Mouse (Mus musculus) thymus, adult 2 months (tissue): ENCODE results near the gene Gpr173. TPM values are rescaled to one million over a fixed set of nuclear protein-coding genes. Genes with fewer than 3 reads are reported as not detected.
A peak's percentile ranks its signal among the peaks of the same experiment; 100 is the strongest.

Source experiments
- DNase-seq: peaks from one replicate; pipeline ENCODE4 v3.0.0; 2021
- H3K27ac ChIP-seq: fragments of 200-500 bp; 2 replicates; pipeline ENCODE4 v1.5.1; 2012; ENCODE audit warnings: low read length, control low read depth; ENCODE audit not compliant: control insufficient read depth, insufficient read depth
- H3K27me3 ChIP-seq: fragments of 200-500 bp; 2 replicates; pipeline ENCODE4 v1.6.1; 2012; ENCODE audit warnings: mild to moderate bottlenecking, low read length, moderate library complexity, mixed read lengths; ENCODE audit not compliant: control insufficient read depth, insufficient read depth
- H3K36me3 ChIP-seq: fragments of 200-500 bp; 2 replicates; pipeline ENCODE4 v1.6.1; 2012; ENCODE audit warnings: mild to moderate bottlenecking, low read length, moderate library complexity; ENCODE audit not compliant: control insufficient read depth, insufficient read depth
- H3K4me1 ChIP-seq: fragments of 200-500 bp; replicated peaks from 2 replicates; pipeline ENCODE4 v1.6.1; 2012; ENCODE audit warnings: low read length; ENCODE audit not compliant: control insufficient read depth, insufficient read depth
- H3K4me3 ChIP-seq: fragments of 200-500 bp; 2 replicates; pipeline ENCODE4 v1.5.1; 2012; ENCODE audit warnings: mild to moderate bottlenecking, low read length, control low read depth, moderate library complexity; ENCODE audit not compliant: control insufficient read depth, insufficient read depth
- CTCF ChIP-seq: fragments of 200-500 bp; IDR thresholded peaks from 2 replicates; pipeline ENCODE4 v1.5.1; 2012; ENCODE audit warnings: mild to moderate bottlenecking, control low read depth, low read length, moderate library complexity, borderline replicate concordance; ENCODE audit not compliant: control insufficient read depth, poor library complexity, insufficient read depth; ENCODE audit errors: extremely low read depth
- POLR2A ChIP-seq: fragments of 200-500 bp; IDR thresholded peaks from 2 replicates; pipeline ENCODE4 v1.6.1; 2012; ENCODE audit warnings: mild to moderate bottlenecking, low read length, control low read depth, moderate library complexity; ENCODE audit not compliant: control insufficient read depth, poor library complexity, insufficient read depth; ENCODE audit errors: extremely low read depth
- WGBS: fragments of 180-500 bp; shearing (Covaris S2); methylation state at CpG from one replicate; pipeline ENCODE4 v1.1.7; 2018; 5-methylcytosine and 5-hydroxymethylcytosine counted together
- polyA plus RNA-seq: library from polyadenylated mRNA; depleted of rRNA; stranded (reverse); fragments of >200 nt; gene quantifications from 2 replicates; pipeline ENCODE4 v1.2.3, GENCODE M21; 2012; rRNA removed

Gpr173 gene
- 0.31 and 1.1 TPM in 2 replicates for polyA plus RNA-seq

DNA sequence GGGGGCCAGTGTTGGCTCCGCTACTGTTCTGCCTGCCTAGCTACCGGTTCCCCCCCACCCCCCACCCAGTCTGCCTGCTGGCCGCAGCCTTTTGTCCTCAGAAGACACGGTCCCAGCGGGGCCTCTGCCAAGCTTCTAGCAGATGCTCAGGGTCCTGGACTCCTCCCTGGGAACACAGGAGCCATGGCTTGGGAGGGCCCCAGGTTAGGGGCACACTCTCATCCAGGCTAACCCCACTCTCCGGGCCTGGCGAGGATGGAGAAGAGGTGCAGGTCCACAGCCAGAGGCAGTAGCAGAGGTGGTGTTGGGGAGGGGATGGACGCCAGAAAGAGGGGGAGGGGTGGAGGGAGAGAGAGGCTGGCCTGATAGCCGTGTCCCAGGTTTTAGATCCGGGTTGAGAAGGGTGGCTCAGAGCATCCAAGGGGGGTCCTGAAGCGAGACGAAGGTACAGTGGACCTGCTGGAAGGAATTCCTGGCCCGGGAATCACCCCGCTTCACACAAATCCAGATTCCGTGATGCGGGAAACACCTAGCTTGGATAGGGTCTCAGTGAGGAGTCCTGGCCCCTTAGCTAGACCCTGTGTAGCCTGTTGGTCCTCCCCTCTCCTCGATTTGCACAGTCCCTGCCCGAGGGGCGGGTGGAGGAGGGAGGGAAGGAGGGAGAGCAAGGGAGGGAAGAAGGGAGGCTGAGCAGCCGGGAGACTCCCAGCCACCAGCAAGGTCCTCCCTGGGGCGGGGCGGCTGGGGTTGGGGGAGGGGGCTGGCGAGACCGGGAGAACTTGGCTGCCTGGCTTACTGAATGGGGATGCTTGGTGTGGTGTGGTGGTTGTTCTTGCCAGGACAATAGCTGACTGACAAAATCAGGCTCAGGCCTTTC, at the start of gene Gpr173:
TSS of gene Gpr173 (minus strand) at position 308 of the 877 bp plus-strand sequence.
- no peak for DNase-seq
- Histone ChIP-seq H3K27ac (no peak within 1 kb of the TSS), H3K4me1 (no peaks in the 10 kb centered on the region), H3K27me3 (no peaks in the 10 kb centered on the region), H3K36me3 (no peaks in the 10 kb centered on the region), H3K4me3 (no peak within 1 kb of the TSS)
- 43% methylated on average over 20 of the region's 24 CpGs for WGBS
- TF ChIP-seq POLR2A (no peak), CTCF (no peak)

GRCm38 (mm10) chrX:152403251-152403650, 34.7 kb upstream of the Gpr173 start:
- TF ChIP-seq CTCF (no peak), POLR2A (no peak)
- H3K36me3 ChIP-seq, result no peaks in the 10 kb centered on the region
- WGBS, result 92% methylated on average over 1 of the region's 1 CpGs
- H3K27ac ChIP-seq, result no peak overlapping the region
- H3K4me1 ChIP-seq, result no peaks in the 10 kb centered on the region
- no peak overlapping the region for H3K4me3 ChIP-seq
- no peaks in the 10 kb centered on the region for H3K27me3 ChIP-seq
- no peak for DNase-seq

GRCm38 (mm10) chrX:152400096-152400495, 31.6 kb upstream of the Gpr173 start:
- Histone ChIP-seq H3K4me3 (no peak overlapping the region), H3K27ac (no peak overlapping the region), H3K4me1 (no peaks in the 10 kb centered on the region), H3K27me3 (no peaks in the 10 kb centered on the region), H3K36me3 (no peaks in the 10 kb centered on the region)
- TF ChIP-seq CTCF (no peak), POLR2A (no peak)
- 83% methylated on average over 2 of the region's 2 CpGs for whole genome bisulfite sequencing
- no peak for DNase-seq

DNA sequence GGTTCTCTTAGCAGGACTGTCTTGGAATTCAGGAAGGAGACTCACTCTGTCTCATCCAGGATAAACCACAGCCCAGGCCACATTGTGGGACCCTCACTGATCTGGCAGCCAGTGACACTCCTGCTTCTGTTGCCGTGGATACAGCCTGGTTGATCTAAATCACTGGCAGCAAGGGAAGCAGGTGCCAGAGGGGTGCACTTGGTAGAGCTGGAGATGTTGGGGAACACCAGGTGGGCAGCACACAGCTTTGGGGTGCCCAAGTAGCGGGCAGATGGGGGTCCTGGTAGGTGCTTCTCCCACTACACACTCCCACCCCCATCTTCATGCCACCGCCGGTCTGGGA, 479 bp downstream of the Gpr173 start:
- Histone ChIP-seq H3K27me3 (no peaks in the 10 kb centered on the region), H3K36me3 (no peaks in the 10 kb centered on the region), H3K27ac (no peak overlapping the region), H3K4me3 (no peak overlapping the region), H3K4me1 (no peaks in the 10 kb centered on the region)
- no peak for DNase-seq
- no peak for TF ChIP-seq CTCF
- 53% methylated on average over 3 of the region's 4 CpGs for WGBS

DNA sequence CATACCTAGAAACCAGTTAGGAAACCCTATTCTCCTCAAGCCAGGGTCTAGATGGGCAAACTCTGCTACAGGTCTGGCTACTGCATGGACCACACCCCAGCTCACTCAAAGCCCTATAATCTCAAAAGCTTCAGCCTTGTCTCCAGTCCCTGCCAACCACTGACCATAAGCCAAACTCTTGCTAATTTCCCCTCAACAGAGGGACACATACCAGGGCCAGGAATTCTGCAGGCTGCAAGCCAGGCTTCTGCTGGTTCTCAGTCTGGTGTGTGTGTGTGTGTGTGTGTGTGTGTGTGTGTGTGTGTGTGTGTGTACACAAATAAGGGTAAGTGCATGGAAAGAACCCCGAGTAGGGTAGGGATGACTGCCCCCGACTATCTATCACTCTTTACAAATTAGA, 2.1 kb downstream of the Gpr173 start:
- H3K36me3 ChIP-seq, result no peaks in the 10 kb centered on the region
- WGBS, result 65% methylated on average over 2 of the region's 2 CpGs
- no peak for DNase-seq
- no peak overlapping the region for H3K4me3 ChIP-seq
- no peaks in the 10 kb centered on the region for H3K27me3 ChIP-seq
- no peak for TF ChIP-seq CTCF
- no peak for TF ChIP-seq POLR2A
- no peaks in the 10 kb centered on the region for H3K4me1 ChIP-seq
- H3K27ac ChIP-seq, result no peak overlapping the region

GRCm38 (mm10) chrX:152352553-152353153, 15.9 kb downstream of the Gpr173 start:
- Histone ChIP-seq H3K27me3 (no peaks in the 10 kb centered on the region), H3K27ac (no peak overlapping the region), H3K36me3 (no peaks in the 10 kb centered on the region), H3K4me1 (no peaks in the 10 kb centered on the region), H3K4me3 (no peak overlapping the region)
- no peak for TF ChIP-seq CTCF
- TF ChIP-seq POLR2A, result no peak
- DNase-seq, result peak; percentile 20
- WGBS, result 23% methylated on average over 5 of the region's 5 CpGs
